Mouse (Mus musculus) hematopoietic stem cell, adult 5-6 weeks (primary cell): ENCODE measurements at regions not wholly inside any gene's neighbourhood (a gene's known extent, or its start where the extent isn't known, plus 50 kb on each side); places are given as distances from the start of the nearest gene placed in this dataset.

Source experiments
- ATAC-seq, 2 experiments: fragments of 125-278 bp in 1 of 2; replicated peaks in 1 of 2; 2 replicates each; pipeline ENCODE4 v1.8.0; 2016 to 2017; ENCODE audit warnings: inconsistent platforms in 2 of 2, mild to moderate bottlenecking in 2 of 2, moderate number of reproducible peaks in 2 of 2, low read depth in 1 of 2, moderate TSS enrichment in 1 of 2; ENCODE audit not compliant: low FRiP score in 2 of 2, poor library complexity in 2 of 2, severe bottlenecking in 2 of 2, insufficient read depth in 1 of 2, low TSS enrichment in 1 of 2

- ATAC-seq: no peak
Observed at GRCm38 (mm10) chr5:119072712-119073111, 512.2 kb downstream of the Med13l start.

DNA sequence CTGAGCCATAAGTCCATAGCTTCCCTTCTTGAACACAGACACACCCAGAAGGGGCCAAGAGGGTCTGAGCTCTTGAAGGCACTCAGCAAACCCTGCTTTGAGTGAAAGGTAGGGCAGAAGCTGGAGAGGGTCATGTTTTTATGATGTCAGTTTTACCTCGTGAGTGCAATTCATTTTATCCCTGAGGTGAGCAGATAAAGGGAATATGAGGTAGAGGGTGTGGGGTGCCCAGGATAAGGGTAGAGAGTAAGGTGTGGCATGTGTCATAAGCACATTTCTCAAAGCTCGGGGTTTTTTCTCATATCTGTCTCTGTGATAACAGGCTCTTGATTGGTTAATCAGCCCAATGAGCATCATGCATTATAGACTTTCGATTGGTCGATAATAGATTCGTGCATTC lies 520.3 kb downstream of the Med13l start:
- no peak for ATAC-seq

- ATAC-seq: no peak
Observed at GRCm38 (mm10) chr5:119082895-119083294, 522.4 kb downstream of the Med13l start.

DNA sequence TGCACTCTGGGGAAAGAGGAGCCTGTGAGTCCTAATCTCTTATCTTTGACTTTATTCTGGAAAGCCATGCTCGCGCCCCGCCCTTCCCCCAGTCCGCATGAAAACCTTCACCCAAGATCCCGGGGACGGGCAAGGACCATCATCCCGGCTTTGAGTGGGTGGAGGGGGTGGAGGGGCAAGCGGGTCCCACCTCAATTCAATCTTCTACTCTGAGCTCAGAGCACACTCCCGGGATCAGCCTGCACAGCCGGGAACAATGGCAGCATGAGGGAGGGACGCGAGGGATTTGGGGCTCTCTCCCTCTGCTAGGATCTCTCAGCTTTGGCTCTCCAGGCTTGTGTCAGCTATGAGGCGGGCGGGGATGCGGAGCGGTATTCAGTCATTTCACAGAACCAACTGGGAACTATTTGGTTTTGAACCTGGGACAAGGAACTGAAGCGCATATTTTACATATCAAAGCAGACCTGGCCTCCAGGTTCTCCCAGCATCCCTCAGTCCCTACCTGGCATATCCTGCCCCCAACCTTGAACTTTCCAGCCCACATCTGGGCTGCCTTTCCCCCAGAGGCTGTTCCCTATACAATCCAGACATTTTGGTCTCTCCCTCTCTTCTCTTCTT lies 537.2 kb downstream of the Med13l start:
- ATAC-seq: no peak

GRCm38 (mm10) chr5:119099817-119100216 lies 539.3 kb downstream of the Med13l start:
- ATAC-seq: no peak

GRCm38 (mm10) chr5:119103503-119103902 lies 543.0 kb downstream of the Med13l start:
- ATAC-seq: no peak

DNA sequence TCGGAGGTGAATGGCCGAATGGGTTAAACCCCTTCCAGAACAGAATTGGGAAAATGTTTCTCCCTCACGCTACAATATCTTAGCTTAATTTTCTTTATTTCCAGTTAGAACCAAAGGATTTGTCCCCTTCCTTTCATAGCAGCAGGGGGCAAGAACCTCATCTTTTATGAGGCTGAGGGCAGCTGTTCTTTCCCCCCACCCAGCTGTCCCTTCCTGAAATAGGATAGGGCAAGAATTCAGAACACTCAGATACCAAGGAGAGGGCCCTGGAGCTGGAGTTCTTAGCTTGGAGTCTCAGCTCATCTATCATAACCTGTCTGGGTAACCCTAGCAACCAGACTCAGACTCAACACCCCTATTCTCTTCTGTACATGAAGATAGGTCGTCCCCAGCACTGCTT lies 547.4 kb downstream of the Med13l start:
- no peak for ATAC-seq

GRCm38 (mm10) chr5:119109501-119109900 lies 549.0 kb downstream of the Med13l start:
- ATAC-seq: no peak

GRCm38 (mm10) chr5:119114074-119114473 lies 553.6 kb downstream of the Med13l start:
- no peak for ATAC-seq

GRCm38 (mm10) chr5:119125745-119126144 lies 544.7 kb upstream of the Tbx3 start:
- ATAC-seq: no peak

- no peak for ATAC-seq
Observed at GRCm38 (mm10) chr5:119130176-119130575, 540.3 kb upstream of the Tbx3 start.

DNA sequence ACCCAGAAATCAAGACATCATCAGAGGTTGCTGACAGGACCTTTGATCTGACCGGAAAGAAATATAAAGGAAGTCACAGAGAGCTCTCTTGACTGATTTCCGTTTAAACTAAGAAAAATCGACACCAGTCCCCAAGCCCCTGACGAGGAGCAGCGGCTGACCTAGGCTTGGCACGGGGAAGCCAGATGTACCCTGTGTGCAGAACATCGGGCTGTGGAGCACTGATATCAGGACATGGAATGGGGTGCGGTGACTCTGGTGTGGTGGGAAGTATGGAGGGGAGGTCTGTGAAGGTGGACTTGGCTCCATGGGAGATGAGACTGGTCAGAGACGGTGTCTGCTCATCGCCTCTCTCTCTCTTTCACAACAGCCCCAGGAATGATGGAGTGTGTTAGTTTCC lies 539.0 kb upstream of the Tbx3 start:
- no peak for ATAC-seq

DNA sequence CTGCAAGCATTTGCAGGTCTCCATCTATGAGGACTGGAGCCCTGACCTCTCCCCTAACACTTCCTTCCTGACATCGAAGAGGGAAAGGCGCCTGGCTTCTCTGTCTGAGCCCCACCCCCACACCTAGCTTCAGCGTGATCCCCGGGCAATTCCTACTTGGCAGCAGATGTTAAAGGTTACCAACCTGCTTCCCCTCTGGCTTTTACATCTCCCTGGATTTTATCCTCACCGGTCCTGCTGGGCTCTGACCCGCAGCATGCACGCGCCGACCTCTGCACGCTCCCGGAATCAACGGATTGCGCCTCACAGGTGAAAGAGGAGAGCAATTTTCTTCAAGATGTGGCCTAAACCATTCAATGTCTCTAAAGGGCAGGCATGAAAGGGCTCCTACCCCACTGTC lies 537.1 kb upstream of the Tbx3 start:
- no peak for ATAC-seq

- ATAC-seq: no peak
Observed at GRCm38 (mm10) chr5:119136916-119137315, 533.6 kb upstream of the Tbx3 start.

DNA sequence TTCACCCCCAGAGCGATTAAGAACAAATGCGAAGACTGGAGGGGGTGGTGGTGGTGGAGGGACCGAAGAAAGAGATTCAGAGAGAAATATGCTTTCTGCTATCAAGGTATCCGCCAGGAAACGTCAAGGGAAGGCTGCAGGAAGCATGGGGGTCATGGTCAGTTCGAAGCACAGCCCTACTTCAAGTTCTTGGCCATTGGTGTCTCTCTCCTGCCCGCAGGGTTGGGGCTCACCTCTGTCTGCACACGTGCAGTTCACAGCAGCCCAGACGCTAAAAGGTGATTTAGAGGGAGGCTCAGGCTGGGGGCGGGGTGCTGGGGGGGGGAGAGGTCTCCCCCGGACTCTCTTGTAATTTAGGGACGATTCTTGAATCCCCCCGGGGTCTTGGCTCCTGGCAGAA lies 533.1 kb upstream of the Tbx3 start:
- no peak for ATAC-seq

DNA sequence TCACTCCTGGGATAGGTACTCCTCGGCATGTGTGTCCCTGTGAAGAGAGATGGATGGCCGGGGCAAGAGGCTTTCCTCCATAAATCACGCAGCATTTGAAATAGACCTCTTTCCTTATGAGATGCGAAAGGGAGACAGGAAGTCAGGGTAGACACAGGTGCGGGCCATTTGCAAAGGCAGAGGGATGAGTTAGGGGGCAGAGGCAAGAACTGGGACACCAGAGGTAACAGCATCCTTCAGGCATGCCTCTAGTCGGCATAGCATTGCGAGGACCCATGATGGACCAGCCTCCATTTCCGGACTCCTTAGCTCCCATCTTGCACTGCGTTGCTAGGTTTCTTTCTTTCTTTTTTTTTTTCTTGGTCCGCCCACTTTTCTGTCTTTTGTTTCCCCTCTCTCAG lies 532.6 kb upstream of the Tbx3 start:
- ATAC-seq: no peak

- ATAC-seq: no peak
Observed at GRCm38 (mm10) chr5:119138293-119138692, 532.2 kb upstream of the Tbx3 start.

- ATAC-seq: no peak
Observed at GRCm38 (mm10) chr5:119139336-119139735, 531.1 kb upstream of the Tbx3 start.

- ATAC-seq: no peak
Observed at GRCm38 (mm10) chr5:119139816-119140215, 530.7 kb upstream of the Tbx3 start.

GRCm38 (mm10) chr5:119143411-119143810 lies 527.1 kb upstream of the Tbx3 start:
- no peak for ATAC-seq
